Mouse (Mus musculus) adrenal gland, adult 18-20 months (tissue): ENCODE data around the gene Myo6. TPM values are rescaled to one million over a fixed set of nuclear protein-coding genes. Genes with fewer than 3 reads are reported as not detected.

Experiments used
- DNase-seq, 2 experiments: peaks; one replicate each; pipeline ENCODE4 v3.0.0; 2021 to 2022; ENCODE audit warnings: low spot score in 2 of 2
- total RNA-seq, 2 experiments: library from RNA; stranded (reverse); gene quantifications; 1 replicate in 1 of 2; 2 replicates in 1 of 2; pipeline ENCODE4 v1.2.3; 2021

The Myo6 gene
- total RNA-seq, 2 experiments from 2014 or later, result 26.1 to 30.2 TPM

- DNase-seq, result no peak
These were observed 15.9 kb downstream of the Myo6 start for GRCm38 (mm10) chr9:80180771-80181170.

GRCm38 (mm10) chr9:80181692-80182091 lies 16.9 kb downstream of the Myo6 start:
- no peak for DNase-seq

GRCm38 (mm10) chr9:80184138-80184537 lies 19.3 kb downstream of the Myo6 start:
- no peak for DNase-seq

- no peak for DNase-seq
These were observed 20.9 kb downstream of the Myo6 start for GRCm38 (mm10) chr9:80185737-80186136.

- no peak for DNase-seq
These were observed 21.9 kb downstream of the Myo6 start for GRCm38 (mm10) chr9:80186693-80187092.

GRCm38 (mm10) chr9:80188324-80188893 lies 23.6 kb downstream of the Myo6 start:
- no peak for DNase-seq

GRCm38 (mm10) chr9:80191240-80191639 lies 26.4 kb downstream of the Myo6 start:
- no peak for DNase-seq

GRCm38 (mm10) chr9:80192324-80192723 lies 27.5 kb downstream of the Myo6 start:
- DNase-seq, result no peak

GRCm38 (mm10) chr9:80194446-80194845 lies 29.6 kb downstream of the Myo6 start:
- DNase-seq, result no peak

- no peak for DNase-seq
These were observed 31.3 kb downstream of the Myo6 start for GRCm38 (mm10) chr9:80196161-80196560.

- no peak for DNase-seq
These were observed 32.4 kb downstream of the Myo6 start for GRCm38 (mm10) chr9:80197233-80197632.

- DNase-seq, result no peak
These were observed 36.0 kb downstream of the Myo6 start for GRCm38 (mm10) chr9:80200855-80201254.

GRCm38 (mm10) chr9:80202374-80203060 lies 37.7 kb downstream of the Myo6 start:
- no peak for DNase-seq

- no peak for DNase-seq
These were observed 43.9 kb downstream of the Myo6 start for GRCm38 (mm10) chr9:80208681-80209080.

GRCm38 (mm10) chr9:80209459-80209858 lies 44.6 kb downstream of the Myo6 start:
- no peak for DNase-seq

GRCm38 (mm10) chr9:80210096-80210495 lies 45.3 kb downstream of the Myo6 start:
- DNase-seq, result no peak

- DNase-seq, result no peak
These were observed 48.6 kb downstream of the Myo6 start for GRCm38 (mm10) chr9:80213428-80213827.

GRCm38 (mm10) chr9:80215502-80215901 lies 50.7 kb downstream of the Myo6 start:
- no peak for DNase-seq

GRCm38 (mm10) chr9:80216786-80217501 lies 52.1 kb downstream of the Myo6 start:
- no peak for DNase-seq

- DNase-seq, result no peak
These were observed 53.9 kb downstream of the Myo6 start for GRCm38 (mm10) chr9:80218718-80219117.

GRCm38 (mm10) chr9:80223989-80224635 lies 59.3 kb downstream of the Myo6 start:
- no peak for DNase-seq
